Comparison of ENCODE assay signal across 16 mouse cellular contexts in genomic region chr4:31608811-31609210, GRCm38 (mm10).
DNase-seq lines count a peak whose midpoint lies in the region.
"Had no signal": no experiment of that assay in that cellular context is flagged by ENCODE, and none has a peak within 500 bp of the region (broad histone marks: within the 10 kb centered on the region; RNA-seq: fewer than 3 reads in every experiment).

No protein-coding gene starts in this region.

- WGBS in heart, embryonic 10.5 days = 82% methylated on average over 8 of the region's 8 CpGs

- DNase-seq in layer of hippocampus, adult 9-11 months = peak; percentile 5
- DNase-seq in layer of hippocampus, postnatal 10 days (ENCODE audit: low spot score in 2 of 2) = no peak
- peak; percentile 41 for DNase-seq in cerebellum, adult 9-10 months
- peak; percentile 55 to 57 for DNase-seq in frontal cortex, postnatal 36 days (ENCODE audit: low spot score in 2 of 2)
- peak; percentile 41 for DNase-seq in right cerebral cortex, postnatal 25 days
- DNase-seq in heart, embryonic 10.5 days (ENCODE audit: low spot score) = no peak
- no peak for DNase-seq in retina, postnatal 1 day
- DNase-seq in kidney, postnatal 14 days = no peak
- DNase-seq: gastrocnemius, postnatal 25 days; lung, postnatal 10 days; thymus, postnatal 36 days had no signal

- H3K4me1 ChIP-seq in heart, embryonic 10.5 days = peaks cover 5% of the 10 kb centered on the region; the same call in 1 of the 2 replicates

- no peaks in the 10 kb centered on the region for H3K36me3 ChIP-seq in heart, embryonic 10.5 days
- H3K36me3 ChIP-seq: heart, embryonic 13.5 days; hindbrain, embryonic 10.5 days; neural tube, embryonic 15.5 days; stomach, embryonic 15.5 days had no signal

- no peaks in the 10 kb centered on the region for H3K27me3 ChIP-seq in heart, embryonic 10.5 days (ENCODE audit: insufficient read depth, poor library complexity, severe bottlenecking)
- H3K27me3 ChIP-seq: CH12.LX; heart, embryonic 13.5 days; neural tube, embryonic 15.5 days; stomach, embryonic 15.5 days had no signal

- H3K9me3 ChIP-seq in heart, embryonic 10.5 days = no peaks in the 10 kb centered on the region
- H3K9me3 ChIP-seq: heart, embryonic 13.5 days; hindbrain, embryonic 10.5 days; neural tube, embryonic 15.5 days; stomach, embryonic 15.5 days had no signal

- no peak overlapping the region for H3K27ac ChIP-seq in heart, embryonic 10.5 days
- H3K27ac ChIP-seq: heart, embryonic 13.5 days; hindbrain, embryonic 10.5 days; neural tube, embryonic 15.5 days; stomach, embryonic 15.5 days had no signal

- H3K4me3 ChIP-seq in heart, embryonic 10.5 days = no peak overlapping the region
- H3K4me3 ChIP-seq: heart, embryonic 13.5 days; hindbrain, embryonic 10.5 days; neural tube, embryonic 15.5 days; stomach, embryonic 15.5 days had no signal

Comparison
In these comparisons a context has a peak if more than half of its experiments do, and no peak if none do; other contexts are left out.
1. DNase-seq: peak in layer of hippocampus, adult 9-11 months (single experiment), cerebellum, adult 9-10 months (single experiment), frontal cortex, postnatal 36 days (2 of 2) and right cerebral cortex, postnatal 25 days (single experiment); none in layer of hippocampus, postnatal 10 days (0 of 2), heart, embryonic 10.5 days (single experiment), retina, postnatal 1 day (single experiment) and kidney, postnatal 14 days (single experiment).